Mouse (Mus musculus) G1E (cell line): ENCODE data around the gene Tbc1d13.

Source experiments
- CTCF ChIP-seq: IDR thresholded peaks from 2 replicates; pipeline ENCODE4 v1.5.1; 2012; ENCODE audit warnings: low read depth, low read length, inconsistent platforms, mixed read lengths
- GATA1 ChIP-seq: IDR thresholded peaks from 2 replicates; pipeline ENCODE4 v1.6.1; 2012; ENCODE audit warnings: borderline replicate concordance, low read length, inconsistent platforms, mixed read lengths
- GATA2 ChIP-seq: IDR thresholded peaks from 2 replicates; pipeline ENCODE4 v1.6.1; 2012; ENCODE audit warnings: low read depth, low read length, inconsistent platforms, borderline replicate concordance
- TAL1 ChIP-seq: conservative IDR thresholded peaks from 2 replicates; pipeline ENCODE4 v1.6.1; 2012; ENCODE audit warnings: low read depth, low read length, inconsistent platforms, mixed read lengths

DNA sequence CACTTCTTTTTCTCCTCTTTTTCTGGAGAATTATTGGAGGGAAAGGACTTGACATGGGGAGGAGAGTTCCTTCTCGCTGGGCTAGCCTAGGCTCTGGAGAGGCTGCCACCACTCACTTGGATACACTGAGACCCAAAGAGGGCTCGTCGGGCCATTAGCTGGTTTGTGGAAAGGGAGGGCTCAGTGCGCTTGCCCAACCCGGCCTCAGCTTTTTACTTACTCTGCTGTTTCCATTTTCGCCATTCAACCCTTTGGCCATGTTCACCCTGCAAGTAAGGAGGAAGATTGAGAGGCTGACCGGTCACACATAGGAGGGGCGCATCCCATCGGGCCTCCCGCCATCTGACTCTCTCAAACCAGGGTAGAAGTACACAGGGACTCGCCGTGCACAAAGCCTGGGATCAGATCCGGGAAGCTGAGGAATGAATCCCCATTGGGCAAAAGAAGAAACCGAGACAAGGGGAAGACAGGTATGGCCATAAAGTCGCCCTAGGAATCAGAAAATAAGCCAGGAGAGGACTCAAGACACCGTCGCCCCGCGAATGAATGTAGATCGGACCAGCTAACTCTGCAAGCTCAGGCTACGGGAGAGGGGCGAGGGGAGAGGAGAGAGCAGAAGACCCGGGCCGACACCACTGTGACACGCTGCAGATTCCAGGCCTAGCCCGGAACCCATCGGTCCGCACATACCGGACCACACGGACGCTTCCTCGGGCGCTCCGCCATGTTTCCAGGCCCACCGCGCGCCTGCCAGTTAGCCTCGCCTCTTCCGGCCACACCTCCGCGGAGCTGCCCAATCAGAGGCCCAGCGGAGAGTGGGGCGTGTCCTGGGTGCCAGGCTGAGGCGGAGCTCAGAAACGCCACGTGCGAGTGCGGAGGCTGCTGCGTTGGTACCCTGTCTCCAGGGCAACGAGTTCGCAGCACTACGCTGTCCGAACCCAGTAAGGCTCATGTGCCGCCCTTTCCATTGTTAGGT, 44.4 kb downstream of the Tbc1d13 start, which contains the start of gene Spout1:
- no peak for TF ChIP-seq CTCF
- no peak for TF ChIP-seq GATA1
- no peak for TF ChIP-seq TAL1
- no peak for TF ChIP-seq GATA2
